Mouse (Mus musculus) frontal cortex, adult (tissue): Measurements from ENCODE around the gene Dhx34.

ENCODE experiments used
- ATAC-seq: cut with Nextera tagmentation; 2 replicates; pipeline ENCODE4 v1.9.2; 2017; ENCODE audit warnings: mild to moderate bottlenecking, moderate library complexity, mixed read lengths; ENCODE audit not compliant: low TSS enrichment

Gene Dhx34

DNA sequence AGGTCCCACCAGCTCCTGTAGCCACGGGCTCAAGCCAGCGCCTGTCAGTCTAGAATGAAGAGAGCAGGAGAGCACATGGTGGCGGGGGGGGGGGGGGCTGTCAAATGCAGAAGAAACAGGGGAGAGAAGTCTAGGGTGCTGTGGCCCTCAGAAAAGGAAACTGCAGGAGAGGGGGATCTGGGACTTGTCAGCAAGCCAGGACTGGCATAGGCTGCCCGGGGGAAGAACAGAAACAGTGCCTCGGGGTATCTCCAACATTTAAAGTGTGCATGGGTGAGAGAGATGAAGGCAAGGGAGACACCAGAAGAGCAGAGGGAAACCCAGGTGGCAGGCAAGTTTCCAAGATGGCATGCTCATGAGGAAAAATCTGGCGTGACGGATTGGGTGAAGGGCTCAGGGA, 59.8 kb downstream of the Dhx34 start:
- peak; percentile 1; the same call in 1 of the 2 replicates for ATAC-seq

GRCm38 (mm10) chr7:16161302-16161701, 60.5 kb downstream of the Dhx34 start:
- ATAC-seq, result no peak

DNA sequence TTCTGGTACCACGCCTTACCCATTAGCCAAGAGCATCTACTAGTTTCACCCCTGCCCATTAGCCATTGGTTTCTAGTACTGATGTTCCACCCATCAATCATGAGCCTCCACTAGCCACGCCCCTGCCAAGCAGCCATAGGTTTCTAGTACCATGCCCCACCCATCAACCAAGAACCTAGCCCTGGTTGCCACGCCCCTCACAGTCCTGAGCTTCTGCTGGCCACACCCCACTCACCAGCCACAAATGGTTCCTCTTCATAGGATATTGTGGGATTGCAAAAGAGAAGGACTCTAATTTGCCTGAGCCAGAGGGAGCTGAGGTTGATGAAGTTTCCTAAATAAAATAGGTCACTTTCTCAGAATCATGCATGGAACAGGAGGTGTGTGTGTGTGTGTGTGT, 61.1 kb downstream of the Dhx34 start:
- ATAC-seq, result peak; percentile 48

- ATAC-seq, result no peak
Measured at GRCm38 (mm10) chr7:16158735-16159134, 63.1 kb downstream of the Dhx34 start.

DNA sequence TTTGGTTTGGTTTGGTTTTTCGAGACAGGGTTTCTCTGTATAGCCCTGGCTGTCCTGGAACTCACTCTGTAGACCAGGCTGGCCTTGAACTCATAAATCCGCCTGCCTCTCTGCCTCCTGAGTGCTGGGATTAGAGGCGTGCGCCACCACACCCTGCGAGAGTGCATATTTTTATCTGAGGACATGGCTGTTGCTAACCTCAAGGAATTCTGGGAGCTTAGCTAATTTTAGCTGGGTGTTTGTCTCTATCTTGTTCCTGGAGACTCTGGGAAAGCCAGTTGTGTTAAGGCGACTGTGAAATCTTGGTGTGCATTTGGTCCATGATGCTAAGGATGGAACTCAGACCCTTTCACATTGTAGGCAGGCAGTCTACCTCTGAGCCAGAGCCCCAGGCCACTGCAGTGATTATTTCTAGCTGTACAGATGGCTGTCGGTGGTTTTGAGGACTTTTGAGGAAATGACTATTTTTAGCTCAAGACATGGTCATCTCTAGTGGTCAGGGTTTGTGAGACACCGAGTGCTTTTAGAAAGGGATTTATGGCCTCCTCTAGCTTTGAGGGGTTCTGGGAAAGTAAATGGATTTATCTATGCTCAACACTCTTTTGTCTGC, 65.6 kb downstream of the Dhx34 start:
- peak; percentile 31; the same call in 1 of the 2 replicates for ATAC-seq

DNA sequence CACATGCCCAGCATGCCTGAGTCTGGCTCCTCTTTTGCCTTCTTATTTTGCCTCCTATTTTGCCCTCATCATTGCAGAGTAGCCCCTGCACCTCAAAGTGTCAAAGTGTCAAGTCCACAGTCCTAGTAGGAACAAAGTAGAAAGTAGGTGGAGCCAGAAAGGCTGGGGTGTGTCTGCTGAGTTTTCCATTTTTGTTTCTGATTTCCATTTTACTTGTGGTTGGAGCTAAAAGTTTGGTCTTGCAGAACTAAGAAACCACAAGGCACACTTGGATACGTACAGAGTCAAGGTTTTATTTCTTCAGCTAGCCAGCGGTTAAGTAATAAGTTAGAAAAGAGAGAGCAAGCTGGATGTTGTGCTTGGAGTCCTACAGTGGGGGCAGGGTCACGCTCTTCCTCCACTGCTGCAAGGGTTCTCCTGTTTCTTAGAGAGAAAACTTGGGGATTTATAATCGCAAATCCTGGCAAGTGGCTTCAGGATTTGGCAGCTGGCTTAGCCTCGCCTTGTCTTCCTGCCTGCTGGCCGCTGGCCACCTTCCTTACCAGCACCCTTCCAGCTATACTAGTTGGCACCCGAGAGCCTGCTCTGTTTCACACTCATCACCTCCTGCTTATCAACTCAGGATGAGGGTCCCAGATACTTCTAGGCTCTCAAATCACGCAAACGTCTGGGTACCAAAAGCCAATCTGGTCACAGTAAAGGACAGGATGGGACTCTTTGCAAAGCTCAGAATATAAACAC, 66.5 kb downstream of the Dhx34 start:
- ATAC-seq, result peak; percentile 18; the same call in 1 of the 2 replicates

- peak; percentile 16; the same call in 1 of the 2 replicates for ATAC-seq
Measured at GRCm38 (mm10) chr7:16153522-16153921, 68.3 kb downstream of the Dhx34 start.

DNA sequence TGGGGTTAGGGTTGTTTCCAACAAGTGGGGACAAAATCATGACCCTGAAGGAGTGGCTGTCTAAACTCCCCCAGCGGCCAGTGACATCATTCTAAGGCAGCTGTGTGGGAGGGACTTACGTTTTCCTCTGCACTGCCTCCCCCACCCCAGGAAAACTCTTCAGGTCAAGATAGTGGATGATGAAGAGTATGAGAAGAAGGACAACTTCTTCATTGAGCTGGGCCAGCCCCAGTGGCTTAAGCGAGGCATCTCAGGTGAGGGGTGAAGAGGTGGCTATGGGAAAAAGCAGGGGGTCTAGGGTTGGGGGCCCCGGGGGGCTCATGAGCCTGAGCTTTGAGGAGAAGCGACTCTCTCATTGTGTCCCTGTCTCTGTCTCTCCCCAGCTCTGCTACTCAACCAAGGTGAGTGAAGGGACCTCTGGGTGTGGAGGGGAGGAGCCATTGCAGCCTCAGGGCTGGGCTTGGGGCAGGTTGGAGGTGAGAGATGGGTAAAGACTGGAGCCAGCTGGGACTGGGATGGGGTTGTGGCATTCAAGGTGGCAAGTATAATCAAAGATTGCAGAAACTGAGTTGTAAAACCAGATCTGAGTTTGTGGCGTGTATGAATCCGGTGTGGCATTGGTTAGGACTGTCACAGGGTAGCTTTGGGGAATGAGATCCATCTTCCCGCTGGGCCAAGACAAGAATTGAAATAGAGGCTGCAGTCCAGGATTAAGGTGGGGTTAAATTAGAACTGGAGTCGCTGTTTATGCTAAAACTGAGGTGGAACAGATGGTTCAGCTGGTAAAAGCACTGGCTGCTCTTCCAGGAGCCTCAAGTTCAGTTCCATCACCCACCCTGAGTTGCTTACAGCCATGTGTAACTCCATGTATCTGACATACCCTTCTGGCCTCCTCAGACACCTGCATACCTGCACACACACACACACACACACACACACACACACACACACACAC, 71.4 kb downstream of the Dhx34 start:
- no peak for ATAC-seq

DNA sequence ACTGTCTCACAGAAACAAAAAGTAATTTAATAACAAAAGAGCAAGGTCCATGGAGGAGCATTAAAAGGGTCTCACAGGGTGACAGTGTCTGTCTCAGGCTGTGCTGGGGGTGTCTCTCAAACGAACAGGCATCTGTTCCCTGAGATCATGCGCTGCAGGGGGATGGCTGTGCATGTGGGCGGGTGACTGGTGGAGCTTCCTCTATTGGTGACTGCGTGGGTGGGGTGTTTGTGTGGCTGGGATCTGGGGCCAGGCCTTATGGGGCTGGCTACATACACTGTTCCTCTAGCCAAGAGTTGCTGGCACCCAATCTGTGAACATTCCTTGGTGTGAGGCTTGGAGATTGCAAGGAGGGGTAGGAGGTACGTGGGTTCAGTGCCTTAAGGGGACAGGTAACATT, 72.6 kb downstream of the Dhx34 start:
- peak; percentile 62 for ATAC-seq

- no peak for ATAC-seq
Measured at GRCm38 (mm10) chr7:16147643-16148042, 74.2 kb downstream of the Dhx34 start.
